Mouse (Mus musculus) 3T3-L1 (cell line): ENCODE data around the gene Rabl6.

Source experiments
- DNase-seq: peaks from one replicate; pipeline ENCODE4 v3.0.0-alpha.2; 2015; ENCODE audit warnings: low read depth, low spot score

Gene Rabl6

DNA sequence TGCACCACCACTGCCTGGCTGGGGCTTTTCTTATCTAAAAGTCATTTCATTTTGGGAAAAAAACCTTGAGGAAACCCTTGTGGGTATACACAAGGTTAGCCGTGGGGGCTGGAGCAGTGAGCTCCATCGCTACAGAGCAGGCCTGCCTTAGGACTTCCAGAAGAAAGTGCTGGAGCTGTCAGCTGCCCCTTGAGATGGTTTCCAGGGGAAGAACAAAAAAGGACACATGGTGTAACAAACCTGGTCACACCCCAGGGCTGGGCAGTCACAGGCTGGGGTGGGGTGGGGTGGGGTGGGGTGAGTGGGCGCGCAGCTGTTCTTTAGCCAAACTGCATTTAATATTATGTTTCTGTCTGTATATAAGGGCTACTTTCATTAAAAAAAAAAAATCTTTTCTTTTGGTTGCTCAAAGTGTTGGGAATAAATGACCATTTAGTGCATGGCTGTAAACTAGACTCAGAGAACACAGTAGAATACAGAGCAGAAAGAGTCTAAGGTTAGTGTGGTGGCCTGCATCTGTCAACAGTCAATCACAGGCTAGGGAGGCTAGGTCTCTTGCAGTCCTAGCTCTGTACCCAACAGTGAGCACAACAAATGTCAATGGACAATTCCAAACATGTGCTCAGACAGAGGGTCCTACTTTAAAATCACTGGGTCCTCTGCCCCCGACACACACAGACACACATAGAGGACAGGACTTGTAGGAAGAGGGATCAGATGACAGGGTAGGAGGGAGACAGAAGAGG, 11.4 kb downstream of the Rabl6 start:
- no peak for DNase-seq

- peak; percentile 41 for DNase-seq
These were observed 16.5 kb downstream of the Rabl6 start for GRCm38 (mm10) chr2:25591863-25592262.

- no peak for DNase-seq
These were observed 20.0 kb downstream of the Rabl6 start for GRCm38 (mm10) chr2:25588227-25588907.

DNA sequence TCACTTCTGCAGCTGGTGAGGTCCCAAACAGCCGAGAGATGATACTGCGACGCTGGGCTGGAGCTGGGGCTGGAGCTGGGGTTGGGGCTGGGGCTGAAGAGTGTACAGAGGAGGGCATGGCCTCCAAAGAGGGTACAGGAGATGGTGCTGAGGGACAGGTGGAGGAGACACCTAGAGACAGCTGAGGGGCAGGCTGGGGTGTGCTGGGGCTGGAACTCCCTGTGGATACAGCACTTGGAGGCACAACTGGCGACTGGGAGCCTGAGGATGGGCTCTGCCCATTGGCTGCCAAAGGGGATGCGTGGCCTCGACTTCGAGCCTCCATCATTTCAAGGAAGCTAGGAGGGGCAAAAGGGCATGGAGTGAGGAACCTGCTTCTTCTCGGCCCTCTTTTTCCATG, 21.0 kb downstream of the Rabl6 start:
- DNase-seq = no peak

DNA sequence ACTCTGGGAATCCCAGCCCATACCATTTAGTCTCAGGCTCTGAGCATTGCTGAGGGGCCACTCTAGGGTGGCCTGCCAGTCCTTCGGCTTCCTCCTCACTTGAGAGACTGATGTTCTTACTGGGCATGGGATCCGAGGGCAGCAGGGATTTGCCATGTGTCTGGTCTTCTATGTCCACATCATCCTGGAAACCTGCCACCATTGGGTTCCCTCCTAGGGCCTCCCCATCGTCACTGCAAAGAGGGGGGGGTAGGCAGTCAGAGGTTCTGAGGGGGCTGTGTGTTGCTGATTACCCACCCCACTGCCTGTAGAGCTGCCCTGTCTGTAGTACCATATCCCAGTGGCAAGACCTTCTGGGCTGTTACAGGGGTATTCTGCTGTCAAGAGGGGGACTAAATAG, 22.7 kb downstream of the Rabl6 start:
- DNase-seq = no peak

DNA sequence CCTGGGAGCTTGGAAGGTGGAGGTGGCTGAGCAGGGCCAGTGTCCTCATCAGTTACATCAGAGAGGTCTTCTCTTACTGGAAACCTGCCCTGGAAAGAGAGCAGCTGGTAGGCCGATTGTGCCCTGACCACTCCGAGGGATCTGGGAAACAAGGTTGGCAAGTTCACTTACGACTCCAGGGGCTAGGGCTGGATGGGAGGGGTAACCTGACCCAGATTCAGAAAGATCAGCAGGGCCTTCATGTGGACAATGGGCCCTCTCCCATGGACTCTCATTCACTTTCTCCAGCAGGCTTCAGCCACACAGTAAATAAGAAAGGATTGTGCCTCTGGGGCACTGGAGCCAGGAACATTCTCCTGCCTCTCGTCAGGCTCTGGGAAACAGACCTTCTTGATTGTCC, 23.5 kb downstream of the Rabl6 start:
- no peak for DNase-seq

DNA sequence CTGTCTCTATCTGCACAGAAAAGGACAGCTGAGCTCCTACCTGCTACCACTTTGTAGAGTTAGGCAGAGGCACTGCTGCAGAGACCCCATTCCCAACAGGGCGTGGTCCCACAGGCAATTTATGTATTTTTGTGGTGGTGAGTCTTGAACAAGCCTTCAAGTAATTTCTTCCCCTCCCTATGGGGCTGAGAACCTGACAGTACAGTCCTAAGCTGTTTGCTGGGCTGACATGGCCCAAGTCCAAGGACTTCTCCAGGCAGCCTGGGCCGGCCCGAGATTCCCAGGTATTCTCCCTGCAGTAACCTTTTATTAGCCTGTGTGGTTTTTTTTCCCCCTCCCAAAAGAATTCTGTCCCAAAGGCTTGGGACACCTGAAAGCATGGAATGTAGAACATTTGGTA, 24.2 kb downstream of the Rabl6 start:
- DNase-seq = no peak

DNA sequence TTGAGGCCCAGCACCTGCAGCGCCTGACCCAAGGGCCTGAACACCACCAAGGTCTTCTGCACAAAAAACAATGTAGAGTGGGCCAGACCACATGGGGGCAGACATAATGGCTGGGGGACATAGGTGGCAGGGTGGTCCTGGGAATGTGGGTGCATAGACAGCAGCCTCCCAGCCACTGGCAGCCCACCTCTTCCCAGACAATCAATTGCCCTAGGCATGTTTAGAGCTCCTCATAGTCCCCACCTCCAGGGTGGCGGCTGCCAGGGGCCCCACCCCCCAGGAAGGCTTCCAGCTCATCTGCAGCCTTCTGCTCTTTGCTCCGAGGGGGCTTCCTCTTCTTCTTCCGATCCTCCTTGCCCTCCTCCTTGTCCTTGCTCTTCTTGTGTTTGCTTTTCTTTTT, 24.8 kb downstream of the Rabl6 start:
- DNase-seq = no peak

DNA sequence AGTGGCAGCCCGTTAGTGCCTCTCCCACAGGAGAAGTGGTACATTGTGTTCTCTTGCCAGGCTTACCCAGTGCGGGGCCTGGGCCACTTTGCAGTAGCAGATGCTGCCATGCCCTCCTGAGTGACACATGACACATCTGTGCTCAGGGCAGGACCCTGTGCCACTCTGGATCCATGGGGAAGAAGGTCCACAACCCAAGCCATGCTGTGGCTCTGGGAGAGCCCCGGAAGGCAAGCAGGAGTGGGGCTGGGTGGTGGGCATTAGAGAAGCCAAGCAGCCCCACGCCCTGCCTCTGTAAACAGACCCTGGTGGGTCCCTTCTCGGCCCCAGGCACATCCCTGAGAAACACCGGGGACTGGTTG, 25.2 kb downstream of the Rabl6 start:
- DNase-seq = no peak

- no peak for DNase-seq
These were observed 25.7 kb downstream of the Rabl6 start for GRCm38 (mm10) chr2:25582466-25583119.

DNA sequence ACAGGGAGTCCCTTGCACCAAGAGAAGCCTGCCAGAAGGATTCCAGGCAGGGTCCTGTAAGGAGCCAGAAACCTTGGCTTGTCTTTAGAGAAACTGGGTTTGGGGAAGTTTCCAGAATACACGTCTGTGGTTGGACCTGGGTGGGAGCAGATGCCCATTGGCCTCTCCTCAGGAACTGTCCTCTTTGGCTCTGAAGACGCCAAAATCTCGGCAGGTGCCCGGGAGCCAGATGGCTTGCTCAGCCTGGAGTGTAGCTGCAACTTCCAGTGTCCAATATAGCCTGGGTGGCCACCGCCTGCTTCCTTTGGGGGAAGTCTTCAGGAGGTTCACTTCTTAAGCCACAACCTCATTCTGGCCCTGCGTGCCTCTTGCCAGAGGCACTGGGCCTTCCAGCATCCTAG, 26.4 kb downstream of the Rabl6 start:
- no peak for DNase-seq

- peak; percentile 78 for DNase-seq
These were observed 26.9 kb downstream of the Rabl6 start, which contains the start of gene Ajm1 for GRCm38 (mm10) chr2:25581294-25581864. Ajm1 (minus strand) TSS chr2:25581757.

DNA sequence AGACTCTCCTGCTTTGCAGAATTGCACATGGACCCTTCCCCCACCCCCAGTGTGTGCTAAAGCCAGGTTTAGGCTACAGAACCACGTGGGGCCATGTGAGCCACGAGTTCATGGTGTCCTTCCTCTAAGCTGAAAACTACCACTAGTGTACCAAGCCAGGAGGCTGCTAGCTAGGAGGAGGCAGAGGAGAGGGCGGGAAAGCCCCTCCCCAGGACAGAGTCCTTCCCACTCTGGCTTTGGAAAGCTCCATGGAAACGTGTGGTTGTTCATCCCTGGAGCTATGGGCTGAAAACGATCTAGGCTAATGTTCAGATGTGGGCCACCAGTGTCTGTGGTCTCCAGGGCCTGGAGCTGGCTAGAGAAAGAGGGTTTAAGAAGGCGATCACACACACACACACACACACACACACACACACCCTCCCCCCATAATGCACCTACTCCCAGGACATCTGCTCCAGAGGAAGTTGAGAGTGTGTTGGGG, 27.7 kb downstream of the Rabl6 start:
- no peak for DNase-seq

DNA sequence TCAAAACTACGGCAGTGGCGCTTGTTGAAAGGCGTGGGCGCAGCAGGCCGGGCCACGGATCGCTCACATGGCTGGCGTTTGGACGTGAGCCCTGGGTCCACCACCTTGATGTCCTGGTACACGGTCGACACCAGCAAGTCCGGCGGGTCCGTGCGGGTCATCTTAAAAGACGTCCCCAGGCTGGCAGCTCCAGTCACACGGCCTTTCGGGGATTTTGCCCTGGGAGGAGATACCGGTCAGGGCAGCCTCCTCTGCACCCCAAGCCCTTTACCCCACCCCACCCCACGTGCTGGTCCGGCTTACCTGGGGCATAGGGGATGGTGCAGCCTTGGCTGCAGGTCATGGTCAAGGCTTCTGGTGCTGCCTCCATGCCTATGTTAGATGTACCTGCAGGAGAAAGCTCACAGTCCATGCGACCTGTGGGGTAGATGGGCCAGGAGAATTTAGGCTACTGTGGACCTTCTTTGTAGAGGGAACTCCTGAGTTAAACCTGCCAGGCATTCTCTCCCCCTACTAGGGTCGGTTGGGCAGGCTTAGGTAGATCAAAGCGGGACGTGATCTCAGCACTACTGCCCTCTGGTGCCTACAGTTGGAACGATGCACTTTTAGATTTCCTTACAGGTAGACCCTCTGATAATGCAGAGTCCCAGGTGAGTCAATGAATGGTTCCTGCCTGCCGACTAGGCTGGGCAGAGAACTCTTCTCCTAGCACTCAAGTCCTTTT, 28.4 kb downstream of the Rabl6 start:
- DNase-seq = peak; percentile 22

DNA sequence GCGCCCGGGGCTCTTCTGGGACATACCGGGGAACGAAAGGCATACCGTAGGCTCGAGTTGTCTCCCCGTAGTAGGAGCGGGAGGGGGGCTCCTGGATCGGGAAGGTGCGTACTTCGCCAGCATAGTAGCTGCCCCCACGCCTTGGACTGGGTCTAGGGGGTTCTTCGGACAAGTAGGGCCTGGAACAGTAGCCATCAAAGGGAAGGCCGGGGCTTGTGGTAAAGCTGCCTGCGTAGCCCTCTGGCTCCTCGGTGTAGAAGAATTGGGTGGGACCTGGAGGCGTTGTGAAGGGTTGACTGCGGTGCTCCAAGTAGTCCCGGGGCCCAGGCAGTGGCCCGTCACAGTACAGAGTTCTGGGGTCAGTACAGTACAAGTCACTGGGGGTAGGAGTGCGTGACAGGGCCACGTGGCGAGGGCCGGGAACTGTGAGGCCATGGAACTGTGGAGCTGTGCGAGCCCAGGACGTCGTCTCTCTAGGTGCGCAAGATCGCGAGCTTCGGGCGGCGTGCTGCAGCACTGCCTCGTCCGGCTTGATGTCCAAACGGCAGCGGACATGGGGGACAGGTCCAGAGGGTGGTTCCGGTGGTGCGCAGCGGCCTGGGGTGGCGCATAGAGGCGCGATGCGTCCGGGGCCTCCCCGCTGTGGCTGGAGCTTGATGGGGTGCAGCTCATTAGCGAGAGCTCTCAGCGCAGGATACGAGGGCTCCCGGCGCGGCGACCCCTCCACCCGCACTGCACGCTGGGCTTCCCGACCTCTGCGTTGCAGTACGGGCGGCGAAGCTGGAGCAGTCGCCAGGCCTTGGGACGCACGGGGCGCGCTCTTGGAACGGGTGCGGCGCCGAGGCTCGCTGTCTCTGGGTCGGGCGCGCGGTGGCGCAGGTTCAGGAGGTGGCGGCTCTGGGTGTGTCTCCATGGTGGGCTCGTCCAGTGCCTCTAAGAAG, 29.3 kb downstream of the Rabl6 start:
- DNase-seq = no peak

DNA sequence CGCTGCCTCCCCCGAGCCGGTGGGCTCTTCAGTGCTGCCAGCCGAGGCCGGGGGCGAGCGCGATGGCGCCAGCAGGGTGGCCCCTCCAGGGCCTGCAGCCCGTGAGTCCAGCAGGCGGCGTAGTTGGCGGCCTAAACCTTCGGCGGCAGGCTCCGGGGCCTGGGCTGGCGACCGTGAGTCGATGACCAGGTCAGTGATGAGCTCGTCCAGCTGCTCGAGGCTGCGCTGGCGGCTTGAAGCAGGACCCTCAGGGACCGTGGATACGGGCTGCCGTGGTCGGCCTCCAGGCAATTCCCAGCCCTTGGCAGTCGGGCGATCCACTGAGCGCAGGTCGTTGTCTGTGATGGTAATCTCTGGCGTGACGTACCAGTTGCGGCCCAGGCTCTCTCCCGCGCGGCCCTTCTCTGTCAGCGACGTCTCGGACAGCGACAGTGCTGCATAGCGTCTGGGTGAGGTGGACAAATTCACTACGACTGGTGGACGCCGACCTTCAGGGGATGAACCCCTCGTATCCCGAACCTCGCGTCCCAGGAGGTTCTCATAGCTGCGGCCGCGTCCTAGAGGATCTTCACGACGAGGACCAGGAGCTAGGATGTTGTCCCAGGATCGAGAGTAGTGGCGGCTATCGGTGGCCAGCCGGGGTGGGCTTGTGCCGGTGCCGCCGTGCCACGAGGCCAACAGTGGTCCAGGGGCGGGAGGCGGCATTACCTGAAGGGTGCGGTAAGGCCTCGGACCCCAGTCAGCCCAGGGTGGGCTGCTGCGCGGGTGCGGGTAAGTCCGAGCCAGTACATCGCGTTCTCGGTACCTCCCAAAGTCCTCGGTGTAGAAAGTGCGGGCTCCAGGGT, 30.1 kb downstream of the Rabl6 start:
- DNase-seq = no peak

- DNase-seq = no peak
These were observed 31.1 kb downstream of the Rabl6 start for GRCm38 (mm10) chr2:25576965-25577891.

- no peak for DNase-seq
These were observed 32.1 kb downstream of the Rabl6 start for GRCm38 (mm10) chr2:25576028-25576850.
